ENCODE assay signal across 7 mouse cellular contexts in the genomic region with DNA sequence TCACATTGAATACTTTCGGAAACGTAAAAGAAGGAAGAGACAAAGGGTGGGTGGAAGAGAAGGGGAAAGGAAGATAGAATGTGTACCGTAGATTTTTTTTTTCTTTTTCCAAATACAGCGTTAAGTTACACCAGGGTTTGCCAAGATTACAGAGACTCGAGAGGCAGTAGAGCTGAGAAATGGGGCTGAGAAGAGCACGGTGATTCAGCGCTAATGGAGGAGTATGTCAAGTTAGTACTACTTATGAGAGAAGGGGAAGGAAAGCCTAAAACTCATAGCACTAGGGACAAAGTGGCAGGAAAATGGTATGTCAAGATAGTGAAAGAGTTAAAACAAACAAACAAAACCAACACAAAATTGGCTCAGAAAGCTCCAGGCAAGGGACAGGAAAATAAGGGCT. TPM values are rescaled to one million over a fixed set of nuclear protein-coding genes. Genes with fewer than 3 reads are reported as not detected.
DNase-seq lines count a peak whose midpoint lies in the region; ATAC-seq and TF ChIP-seq lines count a peak whose summit lies in the region.

No protein-coding gene starts in this region.

- peak overlapping the region; percentile 87 for H3K4me2 ChIP-seq in lung, embryonic 15.5 days
- H3K4me2 ChIP-seq in intestine, embryonic 14.5 days (ENCODE audit: low read length) = peak overlapping the region; percentile 59
- H3K4me2 ChIP-seq in midbrain, postnatal 0 days (ENCODE audit: low read depth, low read length, poor library complexity, severe bottlenecking) = peak overlapping the region; percentile 71

- no peak for TF ChIP-seq POLR2A in cortical plate, adult 2 months (IDR thresholded peaks at IDR 0.05; ENCODE audit: extremely low read depth, insufficient read depth, low read length)

- H3K4me3 ChIP-seq in lung, embryonic 15.5 days = peak overlapping the region; percentile 92
- H3K4me3 ChIP-seq in cortical plate, adult 2 months (ENCODE audit: insufficient read depth, low read length) = peak overlapping the region; percentile 75
- peak overlapping the region; percentile 81 for H3K4me3 ChIP-seq in intestine, embryonic 14.5 days (ENCODE audit: low read depth, low read length)
- H3K4me3 ChIP-seq in midbrain, postnatal 0 days (ENCODE audit: low read depth, low read length) = peak overlapping the region; percentile 70

- no peak for TF ChIP-seq CTCF in cortical plate, adult 2 months (IDR thresholded peaks at IDR 0.05; ENCODE audit: extremely low read depth, insufficient read depth, low read length)
- no peak for TF ChIP-seq CTCF in midbrain, postnatal 0 days (IDR thresholded peaks at IDR 0.05)

- H3K36me3 ChIP-seq in lung, embryonic 15.5 days = peaks cover 13% of the 10 kb centered on the region
- peaks cover 17% of the 10 kb centered on the region for H3K36me3 ChIP-seq in intestine, embryonic 14.5 days (ENCODE audit: control insufficient read depth, insufficient read depth, low read length)
- no peaks in the 10 kb centered on the region for H3K36me3 ChIP-seq in midbrain, postnatal 0 days (ENCODE audit: insufficient read depth, low read length)

- peaks cover 12% of the 10 kb centered on the region for H3K4me1 ChIP-seq in lung, embryonic 15.5 days
- H3K4me1 ChIP-seq in cortical plate, adult 2 months (ENCODE audit: control insufficient read depth, insufficient read depth, low read length) = peaks cover 2% of the 10 kb centered on the region
- peaks cover 7% of the 10 kb centered on the region for H3K4me1 ChIP-seq in intestine, embryonic 14.5 days (replicated peaks; ENCODE audit: control insufficient read depth, insufficient read depth, low read length)
- H3K4me1 ChIP-seq in midbrain, postnatal 0 days (ENCODE audit: insufficient read depth, low read length) = no peaks in the 10 kb centered on the region

- peak; percentile 21; the same call in 1 of the 2 replicates for ATAC-seq in lung, embryonic 15.5 days (ENCODE audit: borderline replicate concordance, extremely low read depth, low FRiP score, low TSS enrichment)
- ATAC-seq in intestine, embryonic 14.5 days (replicated peaks; ENCODE audit: low FRiP score, low TSS enrichment, low read depth) = no peak
- peak; percentile 52; the same call in 1 of the 2 replicates for ATAC-seq in midbrain, postnatal 0 days (ENCODE audit: low FRiP score)

- H3K9me3 ChIP-seq in lung, embryonic 15.5 days = no peaks in the 10 kb centered on the region
- H3K9me3 ChIP-seq in intestine, embryonic 14.5 days (ENCODE audit: control insufficient read depth, low read length) = no peaks in the 10 kb centered on the region
- H3K9me3 ChIP-seq in midbrain, postnatal 0 days (ENCODE audit: low read length) = no peaks in the 10 kb centered on the region

- 13% methylated on average over 7 of the region's 7 CpGs for WGBS in lung, embryonic 15.5 days
- WGBS in intestine, embryonic 14.5 days = 16% methylated on average over 7 of the region's 7 CpGs
- 13% methylated on average over 7 of the region's 7 CpGs for WGBS in midbrain, postnatal 0 days

- H3K27me3 ChIP-seq in lung, embryonic 15.5 days = no peaks in the 10 kb centered on the region
- H3K27me3 ChIP-seq in intestine, embryonic 14.5 days (replicated peaks; ENCODE audit: control insufficient read depth, insufficient read depth, low read length) = no peaks in the 10 kb centered on the region
- H3K27me3 ChIP-seq in midbrain, postnatal 0 days (ENCODE audit: insufficient read depth, low read length) = no peaks in the 10 kb centered on the region

- no peak for DNase-seq in lung, postnatal 25 days (ENCODE audit: low spot score)
- no peak for DNase-seq in intestine, embryonic 14.5 days (ENCODE audit: low spot score)
- no peak for DNase-seq in midbrain, postnatal 0 days (ENCODE audit: low spot score)
- no peak for DNase-seq in thymus, adult 18-20 months
- DNase-seq in thymus, postnatal 0 days (ENCODE audit: low spot score) = no peak

- no peak overlapping the region for H3K27ac ChIP-seq in lung, embryonic 15.5 days
- H3K27ac ChIP-seq in cortical plate, adult 2 months (ENCODE audit: insufficient read depth, low read length) = no peak overlapping the region
- no peak overlapping the region for H3K27ac ChIP-seq in intestine, embryonic 14.5 days (ENCODE audit: low read depth)
- H3K27ac ChIP-seq in midbrain, postnatal 0 days (ENCODE audit: low read depth, low read length) = no peak overlapping the region

- peak overlapping the region; percentile 31; the same call in 1 of the 2 replicates for H3K9ac ChIP-seq in lung, embryonic 15.5 days
- H3K9ac ChIP-seq in intestine, embryonic 14.5 days (ENCODE audit: low read length) = no peak overlapping the region
- peak overlapping the region; percentile 1; the same call in 1 of the 2 replicates for H3K9ac ChIP-seq in midbrain, postnatal 0 days (replicated peaks; ENCODE audit: low read length, poor library complexity, severe bottlenecking)

RNA-seq across cellular contexts. Expression of a gene that starts 0.5 kb away (rescaled TPM):
- 38.9 and 40.6 TPM in 2 replicates for polyA plus RNA-seq in lung, embryonic 15.5 days (2015; fragmentation: Nextera tagmentation; extraction: Ambion mirVana)
- polyA plus RNA-seq in cortical plate, adult 2 months (2012; rRNA removed) = 19.4 and 19.9 TPM in 2 replicates
- 62.0 and 64.8 TPM in 2 replicates for polyA plus RNA-seq in intestine, embryonic 14.5 days (2014; fragmentation: Nextera tagmentation; extraction: Ambion mirVana)
- total RNA-seq in midbrain, postnatal 0 days (2014; rRNA removed) = 19.0 and 22.0 TPM in 2 replicates
- 72.2 and 77.0 TPM in 2 replicates for polyA plus RNA-seq in midbrain, postnatal 0 days (2015; fragmentation: Nextera tagmentation; extraction: Ambion mirVana)
- polyA plus RNA-seq in thymus, postnatal 0 days (2015; fragmentation: Nextera tagmentation; extraction: Ambion mirVana) = 54.6 and 55.1 TPM in 2 replicates

RNA-seq across cellular contexts. Expression of a gene that starts 46.4 kb away (rescaled TPM):
- 1.4 and 1.8 TPM in 2 replicates for polyA plus RNA-seq in lung, embryonic 15.5 days (2015; fragmentation: Nextera tagmentation; extraction: Ambion mirVana)
- 6.9 and 8.0 TPM in 2 replicates for polyA plus RNA-seq in cortical plate, adult 2 months (2012; rRNA removed)
- polyA plus RNA-seq in intestine, embryonic 14.5 days (2014; fragmentation: Nextera tagmentation; extraction: Ambion mirVana) = 5.5 and 5.8 TPM in 2 replicates
- 32.1 and 34.0 TPM in 2 replicates for total RNA-seq in midbrain, postnatal 0 days (2014; rRNA removed)
- 36.5 and 37.1 TPM in 2 replicates for polyA plus RNA-seq in midbrain, postnatal 0 days (2015; fragmentation: Nextera tagmentation; extraction: Ambion mirVana)
- 0.57 and 0.79 TPM in 2 replicates for polyA plus RNA-seq in thymus, postnatal 0 days (2015; fragmentation: Nextera tagmentation; extraction: Ambion mirVana)
